Mouse (Mus musculus) NIH3T3 (cell line): ENCODE measurements around the gene Reep6.
"Not testable (repeated sequence)": the region's sequence is repeated elsewhere in the genome, so short reads cannot be mapped to it uniquely, and the experiment has no call there.

Source experiments
- DNase-seq: peaks from one replicate; pipeline ENCODE4 v3.0.0-alpha.2; 2012; ENCODE audit warnings: low read depth

The Reep6 gene

GRCm38 (mm10) chr10:80330084-80330483, 331 bp downstream of the Reep6 start:
- DNase-seq = no peak

- DNase-seq = no peak
Observed at GRCm38 (mm10) chr10:80330888-80331287, 1.1 kb downstream of the Reep6 start.

DNA sequence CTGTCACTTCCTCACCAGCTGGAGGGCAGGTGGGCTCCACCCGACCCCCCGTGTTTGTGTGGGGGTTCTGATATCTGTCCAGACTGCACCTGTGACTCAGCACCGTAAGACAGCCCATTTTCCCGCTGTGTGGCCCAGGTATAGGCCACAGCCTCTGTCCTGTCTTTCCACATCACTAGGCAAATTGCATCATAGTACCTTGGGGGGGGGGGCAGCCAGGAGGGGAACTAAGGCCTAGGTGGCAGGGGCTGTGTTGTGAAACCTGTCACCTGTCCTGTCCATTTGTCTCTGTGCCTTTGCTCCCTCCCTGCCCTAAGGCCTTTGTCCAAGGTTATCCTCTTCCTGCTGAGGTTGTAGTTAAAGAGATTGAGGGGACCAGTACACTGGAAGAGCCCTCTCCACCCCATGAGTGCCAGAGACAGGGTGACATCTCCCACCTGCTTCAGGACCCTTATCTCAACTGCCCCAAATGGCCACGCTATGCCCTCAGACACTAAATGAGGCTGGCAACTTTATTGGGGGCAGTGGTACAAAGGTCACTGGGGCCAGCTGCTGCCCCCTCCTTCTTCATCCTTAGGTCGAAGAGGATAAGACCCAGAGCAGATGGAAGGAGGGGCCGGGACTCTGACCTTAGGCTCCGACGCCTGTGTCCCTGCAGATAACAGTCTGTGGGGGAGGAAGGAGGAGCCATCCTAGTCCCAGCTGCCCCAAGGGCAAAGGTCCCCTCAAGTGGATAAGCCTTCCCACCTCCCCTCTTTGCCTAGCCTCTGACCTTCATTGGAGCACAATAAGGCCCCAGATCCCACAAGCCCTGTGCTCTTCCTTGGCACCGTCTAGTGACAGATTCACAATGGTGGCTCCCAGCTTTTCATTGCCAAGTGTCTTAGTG, 2.1 kb downstream of the Reep6 start:
- no peak for DNase-seq

DNA sequence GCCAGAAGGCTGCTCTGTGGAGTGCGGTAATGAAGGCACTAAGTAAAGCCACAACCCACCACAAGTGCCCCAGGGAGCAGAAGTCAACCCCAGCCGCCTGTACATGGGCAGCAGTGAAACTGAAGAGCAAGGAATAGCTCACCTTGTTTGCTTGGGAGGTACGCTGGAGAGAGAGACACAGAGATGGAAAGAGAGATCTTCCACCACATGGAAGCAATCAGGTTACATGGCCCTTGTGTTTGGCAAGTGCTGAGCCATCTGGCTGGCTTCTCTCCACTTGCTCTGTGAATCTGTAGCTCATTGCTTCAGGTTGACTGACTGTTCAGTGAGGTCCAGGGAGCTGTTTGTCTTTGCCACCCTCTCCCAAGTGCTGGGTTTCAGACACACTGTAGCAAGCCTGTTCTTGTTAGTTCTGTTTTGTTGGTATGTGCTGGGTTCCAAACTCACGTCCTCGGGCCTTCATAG, 2.8 kb downstream of the Reep6 start:
- peak; percentile 69 for DNase-seq

- DNase-seq = no peak
Observed at GRCm38 (mm10) chr10:80336263-80336662, 6.5 kb downstream of the Reep6 start.

GRCm38 (mm10) chr10:80339941-80340750, 10.4 kb downstream of the Reep6 start:
- peak; percentile 93 for DNase-seq

GRCm38 (mm10) chr10:80341026-80341425, 11.3 kb downstream of the Reep6 start:
- DNase-seq = no peak

GRCm38 (mm10) chr10:80341491-80342304, 11.9 kb downstream of the Reep6 start:
- no peak for DNase-seq

GRCm38 (mm10) chr10:80342305-80342748, 12.6 kb downstream of the Reep6 start:
- DNase-seq = no peak

DNA sequence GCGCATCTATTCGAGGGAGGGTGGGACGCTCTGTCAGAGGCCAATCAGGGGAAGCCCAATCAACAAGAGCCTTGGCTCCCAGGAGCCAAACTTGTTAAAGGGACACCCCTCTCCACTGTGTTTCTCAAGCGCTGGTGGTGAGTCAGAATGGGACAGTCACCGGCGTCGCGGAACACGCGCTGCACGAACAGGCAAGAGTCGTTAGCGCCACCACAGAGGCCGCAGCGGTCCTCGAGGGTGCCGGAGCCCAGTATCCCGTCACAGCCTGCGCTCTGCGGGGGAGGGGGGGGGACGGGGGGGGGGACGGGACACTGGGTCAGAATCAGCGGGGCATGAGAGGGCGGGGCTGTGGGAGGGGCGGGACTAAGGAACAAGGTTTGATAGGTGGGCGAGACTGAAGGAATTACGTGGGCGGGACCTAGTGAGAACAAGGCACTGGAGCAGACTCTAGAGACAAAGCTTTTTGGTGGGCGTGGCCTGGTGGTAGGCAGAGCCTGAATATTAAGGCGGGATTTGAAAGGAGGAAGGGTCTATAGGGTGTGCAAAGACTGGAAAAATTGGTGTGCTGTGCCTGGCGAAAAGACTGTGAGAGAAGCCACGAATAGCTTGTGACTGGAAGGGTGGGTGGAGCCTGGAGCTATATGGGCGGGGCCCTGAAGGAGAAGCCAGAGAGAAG, 13.1 kb downstream of the Reep6 start:
- DNase-seq = no peak

DNA sequence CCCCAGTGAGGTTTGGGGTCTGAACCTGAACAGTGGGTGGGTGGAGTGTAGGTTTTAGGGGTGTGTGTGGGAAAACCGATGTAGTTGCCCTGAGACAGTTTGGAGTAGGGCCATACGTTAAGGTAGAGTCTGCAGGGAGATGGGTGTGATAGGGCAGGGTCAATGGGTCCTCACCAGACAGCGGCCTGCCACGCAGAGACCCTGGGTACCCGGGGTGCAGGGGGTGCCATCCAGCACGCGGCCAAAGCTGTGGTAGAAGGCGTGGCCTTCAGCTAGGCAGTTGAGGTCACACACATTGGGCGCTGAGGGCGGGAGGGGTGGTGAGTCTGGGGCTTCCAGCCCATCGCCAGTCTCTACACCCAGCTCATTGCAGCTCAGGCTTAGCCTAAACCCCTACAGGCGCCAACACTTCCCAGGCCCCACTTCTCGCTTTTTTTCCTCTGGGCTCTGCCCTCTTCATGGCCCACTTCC, 13.7 kb downstream of the Reep6 start:
- no peak for DNase-seq

- DNase-seq = no peak
Observed at GRCm38 (mm10) chr10:80344131-80344661, 14.4 kb downstream of the Reep6 start.

GRCm38 (mm10) chr10:80345122-80345521, 15.4 kb downstream of the Reep6 start:
- no peak for DNase-seq

- not testable (repeated sequence) for DNase-seq
Observed at GRCm38 (mm10) chr10:80345929-80346328, 16.2 kb downstream of the Reep6 start.

GRCm38 (mm10) chr10:80347514-80347967, 17.8 kb downstream of the Reep6 start:
- DNase-seq = peak; percentile 74

- DNase-seq = peak; percentile 94
Observed at GRCm38 (mm10) chr10:80348244-80348781, 18.6 kb downstream of the Reep6 start, which contains the start of gene Adamtsl5. Adamtsl5 (minus strand) TSS chr10:80348412.

DNA sequence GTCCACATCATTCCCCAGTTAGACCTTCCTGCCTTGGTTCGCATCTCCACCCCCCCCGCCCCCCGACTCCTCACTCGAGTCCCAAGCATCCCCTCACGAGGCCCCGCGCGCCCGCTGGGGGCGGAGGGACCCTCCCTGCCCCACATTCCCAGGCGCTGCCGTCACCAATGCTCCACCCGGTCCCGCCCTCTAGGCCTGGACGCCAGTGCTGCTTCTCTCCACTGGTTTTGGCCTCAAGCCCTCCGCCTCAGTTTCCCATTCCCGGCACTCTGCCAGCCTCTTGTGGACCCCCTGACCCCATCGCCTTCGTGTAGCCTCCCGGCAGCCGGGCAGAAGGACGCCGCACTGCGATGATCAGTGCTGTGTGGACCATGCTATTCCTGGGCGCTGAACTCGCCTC, 19.2 kb downstream of the Reep6 start:
- peak; percentile 52 for DNase-seq

DNA sequence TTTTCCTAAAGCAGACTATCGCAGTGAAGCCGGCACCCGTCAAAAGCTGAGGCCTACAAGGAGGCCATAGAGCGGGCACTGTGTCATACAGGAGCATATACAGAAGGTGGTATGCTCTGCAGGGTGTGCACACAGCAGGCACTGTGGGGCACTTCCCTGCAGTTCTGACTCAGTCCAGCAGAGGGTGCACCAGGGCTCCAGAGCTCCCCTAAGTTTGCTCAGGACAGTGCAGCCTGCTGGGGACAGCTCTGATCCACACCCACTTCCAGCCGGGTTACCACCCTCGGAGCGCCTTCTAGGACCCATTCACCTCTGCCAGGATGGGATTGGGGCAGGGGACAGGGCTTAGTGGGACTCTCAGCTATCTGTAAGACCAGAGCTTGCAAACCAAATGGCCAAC, 20.5 kb downstream of the Reep6 start:
- peak; percentile 93 for DNase-seq

GRCm38 (mm10) chr10:80351896-80352295, 22.1 kb downstream of the Reep6 start:
- DNase-seq = no peak

GRCm38 (mm10) chr10:80352727-80353126, 23.0 kb downstream of the Reep6 start:
- DNase-seq = no peak
